Mouse (Mus musculus) liver, embryonic 12.5 days (tissue): Measurements from ENCODE around the gene Oip5. TPM values are rescaled to one million over a fixed set of nuclear protein-coding genes. Genes with fewer than 3 reads are reported as not detected.

Source experiments
- ATAC-seq: fragments of 200-750 bp; cut with Nextera tagmentation; 2 replicates; pipeline ENCODE4 v1.8.0; 2017; ENCODE audit warnings: moderate number of reproducible peaks, mild to moderate bottlenecking, moderate library complexity
- H3K27ac ChIP-seq: fragments of 300-500 bp; sonication (generic); 2 replicates; pipeline ENCODE4 v1.5.1; 2016; ENCODE audit warnings: mild to moderate bottlenecking
- H3K27me3 ChIP-seq: fragments of 300-500 bp; sonication (generic); replicated peaks from 2 replicates; pipeline ENCODE4 v1.6.1; 2016; ENCODE audit warnings: mild to moderate bottlenecking, moderate library complexity
- H3K36me3 ChIP-seq: fragments of 300-500 bp; sonication (generic); 2 replicates; pipeline ENCODE4 v1.6.1; 2016; ENCODE audit warnings: mild to moderate bottlenecking, moderate library complexity
- H3K4me1 ChIP-seq: fragments of 300-500 bp; sonication (generic); 2 replicates; pipeline ENCODE4 v1.6.1; 2016
- H3K4me2 ChIP-seq: fragments of 300-500 bp; sonication (generic); 2 replicates; pipeline ENCODE4 v1.6.1; 2016; ENCODE audit warnings: mild to moderate bottlenecking, moderate library complexity
- H3K4me3 ChIP-seq: fragments of 300-500 bp; sonication (generic); 2 replicates; pipeline ENCODE4 v1.5.1; 2016; ENCODE audit warnings: mild to moderate bottlenecking, moderate library complexity
- H3K9ac ChIP-seq: fragments of 300-500 bp; sonication (generic); 2 replicates; pipeline ENCODE4 v1.6.1; 2016; ENCODE audit warnings: mild to moderate bottlenecking, moderate library complexity
- H3K9me3 ChIP-seq: fragments of 300-500 bp; sonication (generic); replicated peaks from 2 replicates; pipeline ENCODE4 v1.6.1; 2016; ENCODE audit warnings: mild to moderate bottlenecking, moderate library complexity
- WGBS: fragments of 180-500 bp; shearing (Covaris S2); methylation state at CpG from one replicate; pipeline ENCODE4 v1.1.7; 2016; ENCODE audit not compliant: insufficient replicate concordance; 5-methylcytosine and 5-hydroxymethylcytosine counted together
- polyA plus RNA-seq: library from polyadenylated mRNA; unstranded; fragments of >200 nt; fragmentation: Nextera tagmentation; extraction: Ambion mirVana; gene quantifications from 2 replicates; pipeline ENCODE4 v1.2.1, GENCODE M21; 2016

Oip5 gene
- polyA plus RNA-seq, 1 experiment from 2014 or later, result 43.6 TPM

GRCm38 (mm10) chr2:119581571-119581970 lies 36.7 kb downstream of the Oip5 start:
- no peaks in the 10 kb centered on the region for H3K27me3 ChIP-seq
- H3K4me3 ChIP-seq, result no peak overlapping the region
- H3K9me3 ChIP-seq, result no peaks in the 10 kb centered on the region
- no peak overlapping the region for H3K27ac ChIP-seq
- no peak overlapping the region for H3K9ac ChIP-seq
- peaks cover 8% of the 10 kb centered on the region; the same call in 1 of the 2 replicates for H3K4me1 ChIP-seq
- no peak for ATAC-seq
- H3K4me2 ChIP-seq, result no peak overlapping the region
- H3K36me3 ChIP-seq, result peaks cover 17% of the 10 kb centered on the region
- 75% methylated on average over 3 of the region's 3 CpGs for WGBS

GRCm38 (mm10) chr2:119572471-119572870 lies 45.8 kb downstream of the Oip5 start:
- Histone ChIP-seq H3K4me1 (peaks cover 5% of the 10 kb centered on the region), H3K9ac (no peak overlapping the region), H3K4me3 (no peak overlapping the region), H3K36me3 (peaks cover 34% of the 10 kb centered on the region), H3K27ac (no peak overlapping the region), H3K27me3 (no peaks in the 10 kb centered on the region), H3K9me3 (no peaks in the 10 kb centered on the region), H3K4me2 (no peak overlapping the region)
- 79% methylated on average over 1 of the region's 1 CpGs for WGBS
- no peak for ATAC-seq

- peaks cover 26% of the 10 kb centered on the region for H3K36me3 ChIP-seq
Measured at GRCm38 (mm10) chr2:119566182-119566855, 52.0 kb downstream of the Oip5 start.

GRCm38 (mm10) chr2:119565284-119565683 lies 53.0 kb downstream of the Oip5 start:
- Histone ChIP-seq H3K4me1 (peaks cover 5% of the 10 kb centered on the region), H3K27me3 (no peaks in the 10 kb centered on the region)
- 76% methylated on average over 4 of the region's 4 CpGs for WGBS

More at GRCm38 (mm10) chr2:119566182-119566855, 52.0 kb downstream of the Oip5 start:
- WGBS, result 75% methylated on average over 7 of the region's 7 CpGs
- no peak overlapping the region for H3K27ac ChIP-seq
- no peak overlapping the region for H3K4me3 ChIP-seq
- H3K4me2 ChIP-seq, result no peak overlapping the region
- no peaks in the 10 kb centered on the region for H3K27me3 ChIP-seq
- no peak for ATAC-seq
- H3K9ac ChIP-seq, result no peak overlapping the region
- peaks cover 5% of the 10 kb centered on the region for H3K4me1 ChIP-seq
- H3K9me3 ChIP-seq, result no peaks in the 10 kb centered on the region

GRCm38 (mm10) chr2:119561794-119562193 lies 56.5 kb downstream of the Oip5 start:
- Histone ChIP-seq H3K27me3 (no peaks in the 10 kb centered on the region), H3K4me2 (no peak overlapping the region), H3K27ac (no peak overlapping the region), H3K9ac (no peak overlapping the region), H3K36me3 (peaks cover 20% of the 10 kb centered on the region), H3K4me3 (no peak overlapping the region), H3K4me1 (peaks cover 11% of the 10 kb centered on the region), H3K9me3 (no peaks in the 10 kb centered on the region)
- 58% methylated on average over 3 of the region's 3 CpGs for WGBS
- no peak for ATAC-seq

More at GRCm38 (mm10) chr2:119565284-119565683, 53.0 kb downstream of the Oip5 start:
- Histone ChIP-seq H3K27ac (no peak overlapping the region), H3K9me3 (no peaks in the 10 kb centered on the region), H3K4me3 (no peak overlapping the region), H3K36me3 (peaks cover 26% of the 10 kb centered on the region), H3K9ac (no peak overlapping the region), H3K4me2 (no peak overlapping the region)
- no peak for ATAC-seq

Other genes starting within 250 kb of the Oip5 start
- gene Ino80, start 140.8 kb downstream of the Oip5 start, polyA plus RNA-seq, result 2.5 and 2.9 TPM in 2 replicates
- gene Exd1, start 70.8 kb downstream of the Oip5 start, polyA plus RNA-seq, result 0.07 and 0.17 TPM in 2 replicates
- gene Chp1, start 70.8 kb downstream of the Oip5 start, polyA plus RNA-seq, result 43.4 and 44.1 TPM in 2 replicates
- gene Nusap1, start 171 bp downstream of the Oip5 start, polyA plus RNA-seq, result 90.2 and 91.3 TPM in 2 replicates
- 47.4 and 49.6 TPM in 2 replicates for gene Ndufaf1, start 44.4 kb upstream of the Oip5 start, polyA plus RNA-seq
- gene Rtf1, start 56.6 kb upstream of the Oip5 start, polyA plus RNA-seq, result 27.7 and 27.8 TPM in 2 replicates
- gene Itpka, start 123.9 kb upstream of the Oip5 start, polyA plus RNA-seq, result 3.8 and 4.1 TPM in 2 replicates
- gene Ltk, start 142.0 kb upstream of the Oip5 start, polyA plus RNA-seq, result 0.19 TPM in 1 of 2 replicates, not detected in the other
- 17.4 and 17.8 TPM in 2 replicates for gene Rpap1, start 169.1 kb upstream of the Oip5 start, polyA plus RNA-seq
- 2.5 and 3.1 TPM in 2 replicates for gene Tyro3, start 179.3 kb upstream of the Oip5 start, polyA plus RNA-seq